Mouse (Mus musculus) intestine, postnatal 0 days (tissue): Measurements from ENCODE around the gene Gdi1. TPM values are rescaled to one million over a fixed set of nuclear protein-coding genes. Genes with fewer than 3 reads are reported as not detected.
A peak's percentile ranks its signal among the peaks of the same experiment; 100 is the strongest.

Experiments used
- ATAC-seq: fragments of 200-750 bp; cut with Nextera tagmentation; 2 replicates; pipeline ENCODE4 v1.8.0; 2017; ENCODE audit warnings: mild to moderate bottlenecking, moderate TSS enrichment, moderate library complexity
- H3K27ac ChIP-seq: fragments of 300-500 bp; sonication (generic); 2 replicates; pipeline ENCODE4 v1.5.1; 2014; ENCODE audit warnings: mild to moderate bottlenecking, low read depth, low read length, moderate library complexity
- H3K27me3 ChIP-seq: fragments of 300-500 bp; sonication (generic); replicated peaks from 2 replicates; pipeline ENCODE4 v1.6.1; 2014; ENCODE audit warnings: low read length, mixed read lengths; ENCODE audit not compliant: control insufficient read depth, insufficient read depth
- H3K36me3 ChIP-seq: fragments of 300-500 bp; sonication (generic); 2 replicates; pipeline ENCODE4 v1.6.1; 2014; ENCODE audit warnings: mild to moderate bottlenecking, moderate library complexity; ENCODE audit not compliant: control insufficient read depth, insufficient read depth
- H3K4me1 ChIP-seq: fragments of 300-500 bp; sonication (generic); replicated peaks from 2 replicates; pipeline ENCODE4 v1.6.1; 2014; ENCODE audit warnings: antibody characterized with exemption, low read length, mixed read lengths; ENCODE audit not compliant: control insufficient read depth, insufficient read depth
- H3K4me2 ChIP-seq: fragments of 300-500 bp; sonication (generic); replicated peaks from 2 replicates; pipeline ENCODE4 v1.6.1; 2014; ENCODE audit warnings: low read depth, mild to moderate bottlenecking, moderate library complexity
- H3K4me3 ChIP-seq: fragments of 300-500 bp; sonication (generic); 2 replicates; pipeline ENCODE4 v1.5.1; 2014; ENCODE audit warnings: low read depth, low read length
- H3K9ac ChIP-seq: fragments of 300-500 bp; sonication (generic); 2 replicates; pipeline ENCODE4 v1.6.1; 2014; ENCODE audit warnings: mild to moderate bottlenecking, low read depth, low read length
- H3K9me3 ChIP-seq: fragments of 300-500 bp; sonication (generic); 2 replicates; pipeline ENCODE4 v1.6.1; 2016; ENCODE audit warnings: mixed run types; ENCODE audit not compliant: control insufficient read depth
- CTCF ChIP-seq: sonication (generic); IDR thresholded peaks from 2 replicates; pipeline ENCODE4 v1.5.1; 2016; ENCODE audit warnings: low read depth, mild to moderate bottlenecking, control low read depth, antibody characterized with exemption, moderate library complexity
- WGBS: fragments of 180-500 bp; shearing (Covaris S2); extraction: QIAGEN DNeasy Blood & Tissue Kit; methylation state at CpG from one replicate; pipeline ENCODE4 v1.1.7; 2014; 5-methylcytosine and 5-hydroxymethylcytosine counted together
- polyA plus RNA-seq: library from polyadenylated mRNA; unstranded; fragments of >200 nt; fragmentation: Nextera tagmentation; extraction: Ambion mirVana; gene quantifications from 2 replicates; pipeline ENCODE4 v1.2.1, GENCODE M21; 2015

The Gdi1 gene
- polyA plus RNA-seq, 1 experiment from 2014 or later, result 63.9 TPM

- no peak overlapping the region for H3K27ac ChIP-seq
- H3K4me3 ChIP-seq, result no peak overlapping the region
- WGBS, result 31% methylated on average over 10 of the region's 10 CpGs
- H3K4me1 ChIP-seq, result no peaks in the 10 kb centered on the region
- no peak overlapping the region for H3K9ac ChIP-seq
- ATAC-seq, result no peak
- no peaks in the 10 kb centered on the region for H3K9me3 ChIP-seq
- TF ChIP-seq CTCF, result no peak
- no peak overlapping the region for H3K4me2 ChIP-seq
- H3K27me3 ChIP-seq, result no peaks in the 10 kb centered on the region
- peaks cover 3% of the 10 kb centered on the region; the same call in 1 of the 2 replicates for H3K36me3 ChIP-seq
Measured at GRCm38 (mm10) chrX:74273422-74274322, 31.1 kb upstream of the Gdi1 start.

GRCm38 (mm10) chrX:74277916-74278315, 26.9 kb upstream of the Gdi1 start:
- Histone ChIP-seq H3K36me3 (peaks cover 3% of the 10 kb centered on the region; the same call in 1 of the 2 replicates), H3K4me3 (no peak overlapping the region), H3K27me3 (no peaks in the 10 kb centered on the region), H3K9me3 (no peaks in the 10 kb centered on the region), H3K27ac (0 out of 2 replicates have a peak overlapping the region, but pooled peaks have one; percentile 41), H3K4me2 (no peak overlapping the region), H3K9ac (no peak overlapping the region), H3K4me1 (no peaks in the 10 kb centered on the region)
- 71% methylated on average over 8 of the region's 8 CpGs for WGBS
- no peak for ATAC-seq
- TF ChIP-seq CTCF, result no peak

GRCm38 (mm10) chrX:74281041-74281731, 23.6 kb upstream of the Gdi1 start:
- TF ChIP-seq CTCF, result no peak
- WGBS, result 17% methylated on average over 14 of the region's 14 CpGs
- Histone ChIP-seq H3K4me1 (no peaks in the 10 kb centered on the region), H3K4me2 (peak overlapping the region; percentile 70), H3K27me3 (no peaks in the 10 kb centered on the region), H3K9ac (no peak overlapping the region), H3K4me3 (peak overlapping the region; percentile 51), H3K27ac (peak overlapping the region; percentile 54), H3K36me3 (no peaks in the 10 kb centered on the region), H3K9me3 (no peaks in the 10 kb centered on the region)
- no peak; the same call in 1 of the 2 replicates for ATAC-seq

GRCm38 (mm10) chrX:74281732-74282394, 22.9 kb upstream of the Gdi1 start, which contains the start of the genes Taz and Dnase1l1:
Gene Taz (plus strand): TSS chrX:74281912.
Gene Dnase1l1 (minus strand): TSS chrX:74282337.
- Histone ChIP-seq H3K4me3 (peak within 1 kb of the TSS; percentile 51), H3K9ac (peak within 1 kb of the TSS; percentile 65), H3K9me3 (no peaks in the 10 kb centered on the region), H3K27ac (peak within 1 kb of the TSS; percentile 86), H3K36me3 (no peaks in the 10 kb centered on the region), H3K27me3 (no peaks in the 10 kb centered on the region), H3K4me2 (peak within 1 kb of the TSS; percentile 70), H3K4me1 (no peaks in the 10 kb centered on the region)
- TF ChIP-seq CTCF, result peak; percentile 22; the same call in 1 of the 2 replicates
- ATAC-seq, result peak; percentile 94
- WGBS, result 25% methylated on average over 16 of the region's 16 CpGs

- H3K9ac ChIP-seq, result peak overlapping the region; percentile 65
- no peaks in the 10 kb centered on the region for H3K27me3 ChIP-seq
- H3K36me3 ChIP-seq, result no peaks in the 10 kb centered on the region
- 22% methylated on average over 39 of the region's 39 CpGs for WGBS
- peak overlapping the region; percentile 86 for H3K27ac ChIP-seq
- H3K4me2 ChIP-seq, result peak overlapping the region; percentile 70
- no peaks in the 10 kb centered on the region for H3K4me1 ChIP-seq
- peak overlapping the region; percentile 51 for H3K4me3 ChIP-seq
- H3K9me3 ChIP-seq, result no peaks in the 10 kb centered on the region
- TF ChIP-seq CTCF, result no peak
- ATAC-seq, result peak; percentile 58
Measured at GRCm38 (mm10) chrX:74282395-74283091, 22.3 kb upstream of the Gdi1 start.
